ENCODE assay signal across 8 mouse cellular contexts in genomic region chr10:72655017-72655509, GRCm38 (mm10). TPM values are rescaled to one million over a fixed set of nuclear protein-coding genes. Genes with fewer than 3 reads are reported as not detected.
A peak's percentile ranks its signal among the peaks of the same experiment; 100 is the strongest.
DNase-seq lines count a peak whose midpoint lies in the region; ATAC-seq and TF ChIP-seq lines count a peak whose summit lies in the region.

No protein-coding gene starts in this region.

- peak overlapping the region; percentile 80 for H3K4me3 ChIP-seq in kidney, embryonic 14.5 days (ENCODE audit: low read length)
- H3K4me3 ChIP-seq in hindbrain, embryonic 16.5 days (ENCODE audit: low read length), result peak overlapping the region; percentile 61
- H3K4me3 ChIP-seq in limb, embryonic 14.5 days (replicated peaks; ENCODE audit: low read length), result peak overlapping the region; percentile 77
- peak overlapping the region; percentile 54 for H3K4me3 ChIP-seq in midbrain, embryonic 16.5 days (ENCODE audit: low read depth, low read length)

- no peak for TF ChIP-seq POLR2A in limb, embryonic 14.5 days (IDR thresholded peaks at IDR 0.05; ENCODE audit: borderline replicate concordance, extremely low read depth, insufficient read depth, insufficient read length)

- peak overlapping the region; percentile 78 for H3K9ac ChIP-seq in kidney, embryonic 14.5 days (ENCODE audit: low read depth, low read length)
- H3K9ac ChIP-seq in hindbrain, embryonic 16.5 days (ENCODE audit: low read depth, low read length), result peak overlapping the region; percentile 70
- peak overlapping the region; percentile 82 for H3K9ac ChIP-seq in limb, embryonic 14.5 days (ENCODE audit: low read depth, low read length, severe bottlenecking)
- peak overlapping the region; percentile 72 for H3K9ac ChIP-seq in midbrain, embryonic 16.5 days (ENCODE audit: low read depth, low read length)

- no peak for DNase-seq in kidney, postnatal 25 days
- peak; percentile 11 to 24 for DNase-seq in adrenal gland, postnatal 4 days (ENCODE audit: low spot score in 2 of 2)
- DNase-seq in fibroblast of lung, adult 2 months (ENCODE audit: low read depth), result peak; percentile 22
- peak; percentile 77 for DNase-seq in limb, embryonic 14.5 days (ENCODE audit: low spot score)
- peak; percentile 28 to 44 for DNase-seq in thymus, postnatal 10 days (ENCODE audit: low spot score in 2 of 2)

- H3K9me3 ChIP-seq in kidney, embryonic 14.5 days (ENCODE audit: control insufficient read depth, low read length), result no peaks in the 10 kb centered on the region
- no peaks in the 10 kb centered on the region for H3K9me3 ChIP-seq in hindbrain, embryonic 16.5 days (ENCODE audit: control insufficient read depth, low read length)
- no peaks in the 10 kb centered on the region for H3K9me3 ChIP-seq in limb, embryonic 14.5 days (ENCODE audit: control insufficient read depth, low read length)
- H3K9me3 ChIP-seq in midbrain, embryonic 16.5 days (replicated peaks; ENCODE audit: control insufficient read depth, low read length, poor library complexity, severe bottlenecking), result no peaks in the 10 kb centered on the region

- ATAC-seq in kidney, embryonic 14.5 days (ENCODE audit: low FRiP score, low TSS enrichment), result peak; percentile 82
- ATAC-seq in hindbrain, embryonic 16.5 days, result peak; percentile 83
- ATAC-seq in limb, embryonic 14.5 days (ENCODE audit: low FRiP score, low read depth), result peak; percentile 72
- ATAC-seq in midbrain, embryonic 16.5 days, result peak; percentile 88

- peak overlapping the region; percentile 72 for H3K4me2 ChIP-seq in kidney, embryonic 14.5 days (replicated peaks; ENCODE audit: low read depth, low read length)
- peak overlapping the region; percentile 78 for H3K4me2 ChIP-seq in hindbrain, embryonic 16.5 days (ENCODE audit: low read length)
- H3K4me2 ChIP-seq in limb, embryonic 14.5 days (replicated peaks; ENCODE audit: low read depth, low read length, severe bottlenecking), result peak overlapping the region; percentile 62
- peak overlapping the region; percentile 61 for H3K4me2 ChIP-seq in midbrain, embryonic 16.5 days (ENCODE audit: low read length)

- H3K27me3 ChIP-seq in kidney, embryonic 14.5 days (ENCODE audit: control insufficient read depth, insufficient read depth, low read length), result no peaks in the 10 kb centered on the region
- H3K27me3 ChIP-seq in hindbrain, embryonic 16.5 days (replicated peaks; ENCODE audit: control insufficient read depth, insufficient read depth, low read length), result no peaks in the 10 kb centered on the region
- no peaks in the 10 kb centered on the region for H3K27me3 ChIP-seq in limb, embryonic 14.5 days (ENCODE audit: control insufficient read depth, insufficient read depth, low read length)
- no peaks in the 10 kb centered on the region for H3K27me3 ChIP-seq in midbrain, embryonic 16.5 days (ENCODE audit: control insufficient read depth, insufficient read depth, low read depth, low read length)

- peaks cover 6% of the 10 kb centered on the region; the same call in 1 of the 2 replicates for H3K4me1 ChIP-seq in kidney, embryonic 14.5 days (ENCODE audit: control insufficient read depth, insufficient read depth, low read length)
- H3K4me1 ChIP-seq in hindbrain, embryonic 16.5 days (ENCODE audit: control insufficient read depth, insufficient read depth, low read depth, low read length), result peaks cover 22% of the 10 kb centered on the region
- H3K4me1 ChIP-seq in limb, embryonic 14.5 days (ENCODE audit: control insufficient read depth, insufficient read depth, low read length), result peaks cover 8% of the 10 kb centered on the region; the same call in 1 of the 2 replicates
- H3K4me1 ChIP-seq in midbrain, embryonic 16.5 days (ENCODE audit: control insufficient read depth, insufficient read depth, low read length), result peaks cover 29% of the 10 kb centered on the region

- H3K27ac ChIP-seq in kidney, embryonic 14.5 days (ENCODE audit: low read depth, low read length), result peak overlapping the region; percentile 92
- peak overlapping the region; percentile 83 for H3K27ac ChIP-seq in hindbrain, embryonic 16.5 days (ENCODE audit: low read depth, low read length)
- peak overlapping the region; percentile 85 for H3K27ac ChIP-seq in limb, embryonic 14.5 days (replicated peaks; ENCODE audit: low read depth, low read length)
- H3K27ac ChIP-seq in midbrain, embryonic 16.5 days (ENCODE audit: low read length), result peak overlapping the region; percentile 88

- WGBS in kidney, embryonic 14.5 days, result under 1% methylated on average over 15 of the region's 15 CpGs
- under 1% methylated on average over 15 of the region's 15 CpGs for WGBS in hindbrain, embryonic 16.5 days
- 2% methylated on average over 15 of the region's 15 CpGs for WGBS in limb, embryonic 14.5 days
- WGBS in midbrain, embryonic 16.5 days, result under 1% methylated on average over 15 of the region's 15 CpGs

- H3K36me3 ChIP-seq in kidney, embryonic 14.5 days (ENCODE audit: control insufficient read depth, insufficient read depth, low read length), result peaks cover 33% of the 10 kb centered on the region
- H3K36me3 ChIP-seq in hindbrain, embryonic 16.5 days (ENCODE audit: control insufficient read depth, insufficient read depth, low read length), result peaks cover 18% of the 10 kb centered on the region
- H3K36me3 ChIP-seq in limb, embryonic 14.5 days (ENCODE audit: control insufficient read depth, insufficient read depth, low read length), result peaks cover 32% of the 10 kb centered on the region
- peaks cover 20% of the 10 kb centered on the region for H3K36me3 ChIP-seq in midbrain, embryonic 16.5 days (ENCODE audit: control insufficient read depth, insufficient read depth, low read length)

RNA-seq across cellular contexts. Expression of gene Zwint, which starts 0.4 kb away (rescaled TPM):
- polyA plus RNA-seq in kidney, embryonic 14.5 days (2014; fragmentation: Nextera tagmentation; extraction: Ambion mirVana), result 268 and 269 TPM in 2 replicates
- total RNA-seq in adrenal gland, postnatal 4 days (2021), result 100 to 1,000 TPM; 171 to 186 TPM
- 920 and 1,089 TPM in 2 replicates for polyA plus RNA-seq in hindbrain, embryonic 16.5 days (2015; fragmentation: Nextera tagmentation; extraction: Ambion mirVana)
- 176 and 185 TPM in 2 replicates for polyA plus RNA-seq in limb, embryonic 14.5 days (2012; rRNA removed)
- 209 and 217 TPM in 2 replicates for polyA plus RNA-seq in limb, embryonic 14.5 days (2014; fragmentation: Nextera tagmentation; extraction: Ambion mirVana)
- polyA plus RNA-seq in midbrain, embryonic 16.5 days (2015; fragmentation: Nextera tagmentation; extraction: Ambion mirVana), result 918 and 1,044 TPM in 2 replicates

Comparison
In these comparisons a context has a peak if more than half of its experiments do, and no peak if none do; other contexts are left out.
1. DNase-seq: peak in adrenal gland, postnatal 4 days (2 of 2), fibroblast of lung, adult 2 months (single experiment), limb, embryonic 14.5 days (single experiment) and thymus, postnatal 10 days (2 of 2); none in kidney, postnatal 25 days (0 of 2).
2. Peak in every context shown above with its lines, with median percentiles within 50 percentile points of each other: ATAC-seq, H3K27ac ChIP-seq, H3K4me2 ChIP-seq, H3K4me3 ChIP-seq and H3K9ac ChIP-seq.